In genomic region chr3:89278643-89279042, GRCm38 (mm10) we compare ENCODE assay signal across 10 mouse cellular contexts. TPM values are rescaled to one million over a fixed set of nuclear protein-coding genes. Genes with fewer than 3 reads are reported as not detected.
DNase-seq lines count a peak whose midpoint lies in the region; ATAC-seq and TF ChIP-seq lines count a peak whose summit lies in the region.
"Had no signal": no experiment of that assay in that cellular context is flagged by ENCODE, and none has a peak within 500 bp of the region (broad histone marks: within the 10 kb centered on the region; RNA-seq: fewer than 3 reads in every experiment).

No protein-coding gene starts in this region.

- H3K36me3 ChIP-seq in forebrain, embryonic 15.5 days = no peaks in the 10 kb centered on the region
- peaks cover 22% of the 10 kb centered on the region for H3K36me3 ChIP-seq in limb, embryonic 13.5 days

- no peak for TF ChIP-seq POLR2A in olfactory bulb, adult 2 months (IDR thresholded peaks at IDR 0.05; ENCODE audit: insufficient read depth, low read depth, low read length)

- 37% methylated on average over 8 of the region's 8 CpGs for WGBS in forebrain, embryonic 15.5 days
- 12% methylated on average over 8 of the region's 8 CpGs for WGBS in limb, embryonic 13.5 days
- 70% methylated on average over 8 of the region's 8 CpGs for WGBS in olfactory bulb, adult 2 months

- H3K4me1 ChIP-seq in forebrain, embryonic 15.5 days = peaks cover 41% of the 10 kb centered on the region
- peaks cover 51% of the 10 kb centered on the region for H3K4me1 ChIP-seq in limb, embryonic 13.5 days
- H3K4me1 ChIP-seq in olfactory bulb, adult 2 months (ENCODE audit: control insufficient read depth, insufficient read depth, low read length) = peaks cover 28% of the 10 kb centered on the region

- H3K4me2 ChIP-seq in forebrain, embryonic 15.5 days (replicated peaks) = peak overlapping the region; percentile 92
- peak overlapping the region; percentile 96 for H3K4me2 ChIP-seq in limb, embryonic 13.5 days (replicated peaks)

- no peaks in the 10 kb centered on the region for H3K9me3 ChIP-seq in forebrain, embryonic 15.5 days
- no peaks in the 10 kb centered on the region for H3K9me3 ChIP-seq in limb, embryonic 13.5 days

- no peak for TF ChIP-seq CTCF in left cerebral cortex, adult 2 months (IDR thresholded peaks at IDR 0.05)
- TF ChIP-seq CTCF in olfactory bulb, adult 2 months (IDR thresholded peaks at IDR 0.05; ENCODE audit: insufficient read depth, low read depth, low read length) = no peak

- DNase-seq in left cerebral cortex, adult 2 months (ENCODE audit: extremely low spot score in 1 of 2, low spot score in 2 of 2) = no peak
- no peak for DNase-seq in left cerebral cortex, postnatal 25 days (ENCODE audit: low spot score in 2 of 2)
- no peak for DNase-seq in right cerebral cortex, postnatal 10 days (ENCODE audit: low spot score in 2 of 2)
- DNase-seq: thymus, postnatal 25 days had no signal

- intact Hi-C loops in left cerebral cortex, adult 2 months (cut with DNase I) = no loop called here
- intact Hi-C loops in left cerebral cortex, postnatal 25 days (cut with DNase I) = no loop called here

- ATAC-seq in forebrain, embryonic 15.5 days (replicated peaks) = no peak
- no peak for ATAC-seq in limb, embryonic 13.5 days (ENCODE audit: low FRiP score, low read depth)
- no peak for ATAC-seq in megakaryocyte progenitor cell, adult 5-6 weeks (replicated peaks; ENCODE audit: poor library complexity)
- ATAC-seq in granulocyte monocyte progenitor cell, adult 5-6 weeks (replicated peaks; ENCODE audit: poor library complexity, severe bottlenecking) = no peak

- H3K27me3 ChIP-seq in forebrain, embryonic 15.5 days = peaks cover 5% of the 10 kb centered on the region; the same call in 1 of the 2 replicates
- peaks cover 12% of the 10 kb centered on the region; the same call in 1 of the 2 replicates for H3K27me3 ChIP-seq in limb, embryonic 13.5 days
- H3K27me3 ChIP-seq: Patski had no signal

- H3K27ac ChIP-seq in left cerebral cortex, adult 2 months = peak overlapping the region; percentile 87
- H3K27ac ChIP-seq in forebrain, embryonic 15.5 days (replicated peaks) = 0 out of 2 replicates have a peak overlapping the region, but pooled peaks have one; percentile 53
- peak overlapping the region; percentile 86 for H3K27ac ChIP-seq in limb, embryonic 13.5 days
- no peak overlapping the region for H3K27ac ChIP-seq in olfactory bulb, adult 2 months (ENCODE audit: insufficient read depth, low read depth, low read length)

- H3K9ac ChIP-seq in forebrain, embryonic 15.5 days (replicated peaks) = no peak overlapping the region; the same call in 1 of the 2 replicates
- H3K9ac ChIP-seq in limb, embryonic 13.5 days = peak overlapping the region; percentile 85

- peak overlapping the region; percentile 61 for H3K4me3 ChIP-seq in left cerebral cortex, adult 2 months
- peak overlapping the region; percentile 49 for H3K4me3 ChIP-seq in forebrain, embryonic 15.5 days
- peak overlapping the region; percentile 62 for H3K4me3 ChIP-seq in limb, embryonic 13.5 days
- H3K4me3 ChIP-seq in olfactory bulb, adult 2 months (ENCODE audit: insufficient read depth, low read depth, low read length) = peak overlapping the region; percentile 49; the same call in 1 of the 2 replicates

RNA-seq across cellular contexts. Expression of gene Efna1, which starts 2.3 kb away (rescaled TPM):
- 1 to 10 TPM; 5.5 to 5.9 TPM for total RNA-seq in left cerebral cortex, adult 2 months (2021)
- 1 to 10 TPM; 4.1 to 5.2 TPM for total RNA-seq in left cerebral cortex, postnatal 25 days (2021)
- polyA plus RNA-seq in forebrain, embryonic 15.5 days (2015; fragmentation: Nextera tagmentation; extraction: Ambion mirVana) = 9.2 and 9.9 TPM in 2 replicates
- polyA plus RNA-seq in limb, embryonic 13.5 days (2015; fragmentation: Nextera tagmentation; extraction: Ambion mirVana) = 44.0 and 46.2 TPM in 2 replicates
- not detected in 2 replicates for polyA plus RNA-seq in olfactory bulb, adult 2 months (2012; ENCODE audit: insufficient read depth, insufficient read length, low replicate concordance, missing spikeins)
- 0.62 TPM in 1 of 2 replicates, not detected in the other for total RNA-seq in megakaryocyte progenitor cell, adult 5-6 weeks (2015)
- total RNA-seq in megakaryocyte progenitor cell, adult 5-6 weeks (2017) = 0.17 TPM in 1 of 2 replicates, not detected in the other
- total RNA-seq in granulocyte monocyte progenitor cell, adult 5-6 weeks (2014; fragmentation: Nextera tagmentation) = not detected in 2 replicates
- total RNA-seq in granulocyte monocyte progenitor cell, adult 5-6 weeks (2017) = not detected in 2 replicates

RNA-seq across cellular contexts. Expression of gene Slc50a1, which starts 8.3 kb away (rescaled TPM):
- total RNA-seq in left cerebral cortex, adult 2 months (2021) = 10 to 100 TPM; 36.0 to 38.6 TPM
- 10 to 100 TPM; 32.1 to 37.4 TPM for total RNA-seq in left cerebral cortex, postnatal 25 days (2021)
- polyA plus RNA-seq in forebrain, embryonic 15.5 days (2015; fragmentation: Nextera tagmentation; extraction: Ambion mirVana) = 35.4 and 40.6 TPM in 2 replicates
- 85.5 and 88.8 TPM in 2 replicates for polyA plus RNA-seq in limb, embryonic 13.5 days (2015; fragmentation: Nextera tagmentation; extraction: Ambion mirVana)
- not detected in 2 replicates for polyA plus RNA-seq in olfactory bulb, adult 2 months (2012; ENCODE audit: insufficient read depth, insufficient read length, low replicate concordance, missing spikeins)
- 70.1 and 72.0 TPM in 2 replicates for total RNA-seq in megakaryocyte progenitor cell, adult 5-6 weeks (2015)
- total RNA-seq in megakaryocyte progenitor cell, adult 5-6 weeks (2017) = 49.4 and 65.0 TPM in 2 replicates
- 55.0 and 80.7 TPM in 2 replicates for total RNA-seq in granulocyte monocyte progenitor cell, adult 5-6 weeks (2014; fragmentation: Nextera tagmentation)
- total RNA-seq in granulocyte monocyte progenitor cell, adult 5-6 weeks (2017) = 62.0 and 65.0 TPM in 2 replicates

RNA-seq across cellular contexts. Expression of gene Dpm3, which starts 19.5 kb away (rescaled TPM):
- 10 to 100 TPM; 50.9 to 53.1 TPM for total RNA-seq in left cerebral cortex, adult 2 months (2021)
- total RNA-seq in left cerebral cortex, postnatal 25 days (2021) = 10 to 100 TPM; 47.8 to 48.1 TPM
- polyA plus RNA-seq in forebrain, embryonic 15.5 days (2015; fragmentation: Nextera tagmentation; extraction: Ambion mirVana) = 76.5 and 89.6 TPM in 2 replicates
- polyA plus RNA-seq in limb, embryonic 13.5 days (2015; fragmentation: Nextera tagmentation; extraction: Ambion mirVana) = 120 and 126 TPM in 2 replicates
- polyA plus RNA-seq in olfactory bulb, adult 2 months (2012; ENCODE audit: insufficient read depth, insufficient read length, low replicate concordance, missing spikeins) = not detected in 2 replicates
- 84.4 and 101 TPM in 2 replicates for total RNA-seq in megakaryocyte progenitor cell, adult 5-6 weeks (2015)
- 80.4 and 135 TPM in 2 replicates for total RNA-seq in megakaryocyte progenitor cell, adult 5-6 weeks (2017)
- 31.2 and 122 TPM in 2 replicates for total RNA-seq in granulocyte monocyte progenitor cell, adult 5-6 weeks (2014; fragmentation: Nextera tagmentation)
- total RNA-seq in granulocyte monocyte progenitor cell, adult 5-6 weeks (2017) = 86.0 and 91.7 TPM in 2 replicates

RNA-seq across cellular contexts. Expression of gene Trim46, which starts 32.5 kb away (rescaled TPM):
- total RNA-seq in left cerebral cortex, adult 2 months (2021) = 10 to 100 TPM; 82.8 to 85.1 TPM
- 10 to 100 TPM; 89.8 to 94.3 TPM for total RNA-seq in left cerebral cortex, postnatal 25 days (2021)
- polyA plus RNA-seq in forebrain, embryonic 15.5 days (2015; fragmentation: Nextera tagmentation; extraction: Ambion mirVana) = 57.7 and 58.7 TPM in 2 replicates
- 6.1 and 6.8 TPM in 2 replicates for polyA plus RNA-seq in limb, embryonic 13.5 days (2015; fragmentation: Nextera tagmentation; extraction: Ambion mirVana)
- not detected in 2 replicates for polyA plus RNA-seq in olfactory bulb, adult 2 months (2012; ENCODE audit: insufficient read depth, insufficient read length, low replicate concordance, missing spikeins)
- total RNA-seq in megakaryocyte progenitor cell, adult 5-6 weeks (2015) = 1.2 and 1.5 TPM in 2 replicates
- total RNA-seq in megakaryocyte progenitor cell, adult 5-6 weeks (2017) = 0.12 and 0.91 TPM in 2 replicates
- total RNA-seq in granulocyte monocyte progenitor cell, adult 5-6 weeks (2014; fragmentation: Nextera tagmentation) = 3.7 and 6.0 TPM in 2 replicates
- 0.52 and 2.8 TPM in 2 replicates for total RNA-seq in granulocyte monocyte progenitor cell, adult 5-6 weeks (2017)

RNA-seq across cellular contexts. Expression of gene Krtcap2, which starts 32.9 kb away (rescaled TPM):
- total RNA-seq in left cerebral cortex, adult 2 months (2021) = 10 to 100 TPM; 63.2 to 71.4 TPM
- total RNA-seq in left cerebral cortex, postnatal 25 days (2021) = 10 to 100 TPM; 69.2 to 69.4 TPM
- 192 and 205 TPM in 2 replicates for polyA plus RNA-seq in forebrain, embryonic 15.5 days (2015; fragmentation: Nextera tagmentation; extraction: Ambion mirVana)
- 332 and 333 TPM in 2 replicates for polyA plus RNA-seq in limb, embryonic 13.5 days (2015; fragmentation: Nextera tagmentation; extraction: Ambion mirVana)
- polyA plus RNA-seq in olfactory bulb, adult 2 months (2012; ENCODE audit: insufficient read depth, insufficient read length, low replicate concordance, missing spikeins) = not detected in 2 replicates
- total RNA-seq in megakaryocyte progenitor cell, adult 5-6 weeks (2015) = 284 and 290 TPM in 2 replicates
- total RNA-seq in megakaryocyte progenitor cell, adult 5-6 weeks (2017) = 294 and 304 TPM in 2 replicates
- 312 and 315 TPM in 2 replicates for total RNA-seq in granulocyte monocyte progenitor cell, adult 5-6 weeks (2014; fragmentation: Nextera tagmentation)
- 376 and 384 TPM in 2 replicates for total RNA-seq in granulocyte monocyte progenitor cell, adult 5-6 weeks (2017)
